Comparison of ENCODE assay signal across 12 mouse cellular contexts in genomic region chr11:65061437-65061836, GRCm38 (mm10).
DNase-seq lines count a peak whose midpoint lies in the region; ATAC-seq and TF ChIP-seq lines count a peak whose summit lies in the region.
"Had no signal": no experiment of that assay in that cellular context is flagged by ENCODE, and none has a peak within 500 bp of the region (broad histone marks: within the 10 kb centered on the region; RNA-seq: fewer than 3 reads in every experiment).

No protein-coding gene starts in this region.

- no peaks in the 10 kb centered on the region for H3K36me3 ChIP-seq in heart, adult 2 months (ENCODE audit: control insufficient read depth, insufficient read depth, low read length)
- H3K36me3 ChIP-seq in liver, postnatal 0 days (replicated peaks; ENCODE audit: insufficient read depth, low read length) = no peaks in the 10 kb centered on the region
- no peaks in the 10 kb centered on the region for H3K36me3 ChIP-seq in liver, embryonic 12.5 days
- peaks cover 53% of the 10 kb centered on the region for H3K36me3 ChIP-seq in E14TG2a.4 (ENCODE audit: insufficient read depth, low read length)
- H3K36me3 ChIP-seq: forebrain, embryonic 10.5 days; G1E; heart, embryonic 10.5 days had no signal

- no peak for DNase-seq in heart, adult 2 months
- no peak for DNase-seq in heart, postnatal 14 days
- DNase-seq in liver, postnatal 0 days = no peak
- DNase-seq in brain, adult 2 months (ENCODE audit: low read depth, low spot score) = peak; percentile 54
- DNase-seq: lung, postnatal 4 days; thymus, postnatal 4 days had no signal

- H3K4me3 ChIP-seq in heart, adult 2 months = no peak overlapping the region
- H3K4me3 ChIP-seq in liver, postnatal 0 days (ENCODE audit: low read depth, low read length) = no peak overlapping the region
- H3K4me3 ChIP-seq in liver, embryonic 12.5 days = no peak overlapping the region
- H3K4me3 ChIP-seq in E14TG2a.4 (replicated peaks; ENCODE audit: low read length) = no peak overlapping the region
- H3K4me3 ChIP-seq: forebrain, embryonic 10.5 days; heart, embryonic 10.5 days had no signal

- peak; percentile 59 for TF ChIP-seq CTCF in heart, adult 2 months (IDR thresholded peaks at IDR 0.05)
- TF ChIP-seq CTCF in liver, postnatal 0 days (IDR thresholded peaks at IDR 0.05; ENCODE audit: low read depth) = peak; percentile 20
- peak; percentile 57 for TF ChIP-seq CTCF in E14TG2a.4 (conservative IDR thresholded peaks at IDR 0.05; ENCODE audit: low read length)

- no peaks in the 10 kb centered on the region for H3K4me1 ChIP-seq in heart, adult 2 months (ENCODE audit: control insufficient read depth, insufficient read depth, low read length)
- H3K4me1 ChIP-seq in liver, postnatal 0 days (ENCODE audit: insufficient read depth) = no peaks in the 10 kb centered on the region
- H3K4me1 ChIP-seq in liver, embryonic 12.5 days = no peaks in the 10 kb centered on the region
- peaks cover 9% of the 10 kb centered on the region for H3K4me1 ChIP-seq in E14TG2a.4 (replicated peaks; ENCODE audit: low read depth, low read length)

- no peak for TF ChIP-seq EP300 in heart, adult 2 months (IDR thresholded peaks at IDR 0.05; ENCODE audit: insufficient read depth, low read depth, low read length)
- no peak for TF ChIP-seq EP300 in liver, postnatal 0 days (IDR thresholded peaks at IDR 0.05; ENCODE audit: low read depth)

- no peak for ATAC-seq in liver, postnatal 0 days
- no peak for ATAC-seq in liver, embryonic 12.5 days
- no peak for ATAC-seq in monocyte, adult 5-6 weeks (replicated peaks; ENCODE audit: insufficient number of reproducible peaks, low FRiP score, low TSS enrichment, poor library complexity, severe bottlenecking)

- H3K79me2 ChIP-seq in heart, adult 2 months (replicated peaks; ENCODE audit: control insufficient read depth, insufficient read depth, low read length) = no peaks in the 10 kb centered on the region

- H3K9ac ChIP-seq in heart, adult 2 months (ENCODE audit: low read depth, low read length) = no peak overlapping the region
- H3K9ac ChIP-seq in liver, postnatal 0 days (replicated peaks) = no peak overlapping the region
- no peak overlapping the region for H3K9ac ChIP-seq in liver, embryonic 12.5 days

- no peak for TF ChIP-seq POLR2A in heart, adult 2 months (IDR thresholded peaks at IDR 0.05; ENCODE audit: insufficient read depth, low read depth, low read length)

- WGBS in heart, adult 2 months = 66% methylated on average over 3 of the region's 3 CpGs
- 54% methylated on average over 3 of the region's 3 CpGs for WGBS in liver, postnatal 0 days (ENCODE audit: insufficient replicate concordance)
- 42% methylated on average over 3 of the region's 3 CpGs for WGBS in liver, embryonic 12.5 days (ENCODE audit: insufficient replicate concordance)

- intact Hi-C loops in heart, adult 2 months (cut with DNase I) = no loop called here
- intact Hi-C loops in heart, postnatal 14 days (cut with DNase I) = no loop called here

- H3K9me3 ChIP-seq in liver, postnatal 0 days (ENCODE audit: low read length) = no peaks in the 10 kb centered on the region
- H3K9me3 ChIP-seq in liver, embryonic 12.5 days (replicated peaks) = no peaks in the 10 kb centered on the region
- H3K9me3 ChIP-seq in E14TG2a.4 (ENCODE audit: low read length) = no peaks in the 10 kb centered on the region
- H3K9me3 ChIP-seq: forebrain, embryonic 10.5 days; G1E; heart, embryonic 10.5 days had no signal

- H3K27me3 ChIP-seq in heart, adult 2 months (ENCODE audit: control insufficient read depth, insufficient read depth, low read length) = no peaks in the 10 kb centered on the region
- H3K27me3 ChIP-seq in liver, postnatal 0 days (ENCODE audit: insufficient read depth, low read length) = no peaks in the 10 kb centered on the region
- no peaks in the 10 kb centered on the region for H3K27me3 ChIP-seq in liver, embryonic 12.5 days (replicated peaks)
- H3K27me3 ChIP-seq in E14TG2a.4 (ENCODE audit: insufficient read depth, low read length) = no peaks in the 10 kb centered on the region

- no peak overlapping the region for H3K4me2 ChIP-seq in liver, postnatal 0 days (ENCODE audit: low read depth, low read length)
- no peak overlapping the region for H3K4me2 ChIP-seq in liver, embryonic 12.5 days

- H3K27ac ChIP-seq in heart, adult 2 months = no peak overlapping the region
- no peak overlapping the region for H3K27ac ChIP-seq in liver, postnatal 0 days (ENCODE audit: low read depth)
- H3K27ac ChIP-seq in liver, embryonic 12.5 days = no peak overlapping the region
- H3K27ac ChIP-seq: forebrain, embryonic 10.5 days; heart, embryonic 10.5 days had no signal
